Mouse (Mus musculus) urinary bladder, postnatal 14 days (tissue): ENCODE results near the gene Dhdh.
"Not testable (repeated sequence)": the region's sequence is repeated elsewhere in the genome, so short reads cannot be mapped to it uniquely, and the experiment has no call there.

Experiments
- DNase-seq: peaks from one replicate; pipeline ENCODE4 v3.0.0; 2021; ENCODE audit warnings: low spot score

Gene Dhdh

DNA sequence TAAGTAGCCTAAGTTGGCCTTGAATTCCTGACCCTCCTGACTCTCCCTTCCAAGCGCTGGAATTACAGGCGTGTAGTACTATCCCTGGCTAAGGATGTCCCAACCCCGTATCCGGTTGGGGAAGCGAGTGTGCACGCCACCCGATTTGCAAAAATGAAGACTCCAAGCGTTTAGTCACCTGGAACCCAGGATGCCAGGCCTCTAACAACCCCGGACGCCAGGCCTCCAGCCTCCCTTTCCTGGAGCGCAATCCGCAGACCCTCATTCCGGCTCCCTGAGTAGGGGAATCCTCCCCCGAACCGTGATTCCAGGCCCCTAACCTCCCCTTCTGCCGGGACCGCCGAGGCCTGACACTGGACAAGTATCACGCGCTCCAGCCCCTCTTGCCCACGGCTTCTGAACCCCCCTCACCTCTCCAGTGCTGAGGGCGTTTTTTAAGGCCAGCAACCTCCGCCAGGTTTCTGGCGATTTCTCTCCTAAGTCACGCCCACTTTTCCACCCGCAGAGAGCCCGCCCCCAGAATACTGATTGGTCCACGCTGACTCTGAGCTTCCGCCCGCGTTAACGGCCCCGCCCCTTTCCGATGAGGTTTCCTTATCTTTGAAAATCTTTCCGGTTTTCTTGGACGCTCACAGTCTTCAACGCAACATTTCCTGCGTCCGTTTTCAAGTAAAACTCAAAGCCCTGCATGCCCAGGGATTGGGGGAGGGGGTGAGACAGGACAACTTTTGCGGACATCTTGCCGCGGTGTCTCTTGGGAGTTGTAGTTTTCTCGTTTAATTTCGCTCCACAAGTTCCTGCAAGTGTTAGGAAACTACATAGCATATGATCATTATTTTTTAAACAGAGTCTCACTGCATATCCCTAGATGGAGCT is 21.5 kb upstream of the Dhdh start, which contains the start of gene Nucb1:
TSS of gene Nucb1 (minus strand) at position 495 of the 876 bp plus-strand sequence.
- DNase-seq, result peak; percentile 93

- no peak for DNase-seq
These were observed 20.7 kb upstream of the Dhdh start for GRCm38 (mm10) chr7:45509181-45509882.

DNA sequence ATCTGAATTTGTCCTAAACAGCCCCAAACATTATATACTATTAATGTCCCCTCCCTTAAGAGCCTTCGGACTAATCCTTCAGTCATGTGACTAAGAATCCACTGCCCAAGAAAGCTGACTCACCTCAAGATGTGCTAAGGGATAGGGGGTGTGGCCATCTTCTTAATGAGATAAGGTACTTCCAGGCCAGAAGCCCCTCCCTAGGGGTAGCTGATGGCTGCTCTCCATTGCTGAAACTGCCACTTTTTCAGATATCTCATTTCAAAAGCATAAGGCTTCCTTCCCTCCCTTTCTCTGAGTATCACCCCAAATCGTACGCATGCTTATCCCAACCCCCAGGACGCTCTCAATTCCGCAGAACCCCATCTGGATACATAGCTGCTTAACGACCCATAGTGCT is 20.0 kb upstream of the Dhdh start:
- no peak for DNase-seq

DNA sequence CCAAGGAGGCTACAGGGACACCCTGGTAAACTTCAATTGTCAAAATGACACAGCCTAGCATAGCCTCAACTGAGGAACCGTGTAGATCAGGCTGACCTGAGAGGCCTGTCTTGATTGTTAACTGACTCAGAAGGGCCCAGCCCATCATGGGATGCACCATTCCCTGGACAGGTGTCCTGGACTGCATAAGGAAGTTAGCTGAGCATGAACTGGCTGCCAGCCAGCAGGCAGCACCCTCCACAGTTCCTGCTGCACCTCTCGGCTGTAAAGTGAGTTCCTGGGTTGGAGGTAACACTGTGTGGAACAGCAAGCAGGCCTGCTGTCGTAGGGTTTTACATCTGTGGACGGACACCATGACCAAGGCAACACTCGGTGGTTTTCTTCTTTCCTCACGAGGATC is 19.0 kb upstream of the Dhdh start:
- peak; percentile 50 for DNase-seq

DNA sequence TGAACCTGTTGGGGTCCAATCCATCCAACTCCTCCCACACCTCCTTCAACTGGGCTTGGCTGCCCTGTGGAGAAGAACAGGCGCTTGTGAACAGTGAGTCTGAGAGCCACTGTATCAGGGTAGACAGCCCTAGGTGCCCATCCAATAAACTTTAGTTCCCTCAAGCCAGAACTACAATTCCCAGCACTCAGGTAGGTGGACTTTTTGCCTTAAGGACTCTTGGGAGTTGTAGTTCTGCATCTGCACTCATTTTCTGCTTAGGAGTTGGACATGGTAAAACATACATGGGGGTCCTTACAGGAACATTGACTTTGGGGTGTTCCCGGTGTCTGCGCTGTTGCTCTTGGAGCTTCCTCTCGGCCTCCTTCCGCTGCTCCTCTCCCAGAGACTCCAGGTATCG is 9.8 kb upstream of the Dhdh start:
- no peak for DNase-seq

DNA sequence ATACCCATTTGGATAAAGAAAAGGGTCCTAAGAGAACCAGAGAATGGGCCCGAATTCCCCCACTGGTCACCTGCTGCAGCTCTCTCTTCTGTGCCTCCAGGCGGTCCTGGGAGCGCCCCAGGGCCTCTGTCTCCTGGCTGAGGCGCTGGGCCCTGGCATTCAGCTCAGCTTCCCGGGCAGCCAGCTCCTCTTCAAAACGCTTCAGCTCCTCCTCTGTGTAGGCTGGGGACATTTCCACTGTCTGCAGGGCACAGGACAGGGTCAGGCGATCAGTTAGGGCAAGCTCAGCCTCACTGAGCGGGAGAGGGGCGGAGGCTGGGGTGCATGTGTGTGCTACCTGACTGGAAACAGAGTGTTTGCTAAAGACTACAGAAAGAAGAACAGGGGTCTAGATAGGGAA is 5.9 kb upstream of the Dhdh start:
- DNase-seq, result no peak

DNA sequence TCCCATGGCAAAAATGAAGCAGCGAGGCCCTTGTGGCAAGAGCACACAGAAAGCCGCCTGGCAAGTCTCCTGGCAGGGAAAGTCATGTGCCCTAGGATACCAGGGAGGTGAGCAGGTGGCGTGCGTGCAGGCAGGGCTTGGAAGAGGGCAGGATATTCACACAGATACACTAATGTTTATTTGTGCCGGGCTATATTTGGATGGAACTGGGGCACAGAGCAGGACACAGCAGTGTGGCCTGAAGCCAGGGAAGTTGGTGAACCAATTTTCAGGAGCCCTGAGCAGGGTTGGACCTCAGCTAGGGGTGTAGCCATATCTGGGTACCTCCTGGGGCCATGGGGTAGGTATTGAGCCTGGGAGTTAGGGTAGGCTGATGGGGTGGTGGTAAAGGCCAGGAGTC is 4.3 kb upstream of the Dhdh start:
- DNase-seq, result no peak

- DNase-seq, result no peak
These were observed 3.7 kb upstream of the Dhdh start for GRCm38 (mm10) chr7:45492225-45492844.

DNA sequence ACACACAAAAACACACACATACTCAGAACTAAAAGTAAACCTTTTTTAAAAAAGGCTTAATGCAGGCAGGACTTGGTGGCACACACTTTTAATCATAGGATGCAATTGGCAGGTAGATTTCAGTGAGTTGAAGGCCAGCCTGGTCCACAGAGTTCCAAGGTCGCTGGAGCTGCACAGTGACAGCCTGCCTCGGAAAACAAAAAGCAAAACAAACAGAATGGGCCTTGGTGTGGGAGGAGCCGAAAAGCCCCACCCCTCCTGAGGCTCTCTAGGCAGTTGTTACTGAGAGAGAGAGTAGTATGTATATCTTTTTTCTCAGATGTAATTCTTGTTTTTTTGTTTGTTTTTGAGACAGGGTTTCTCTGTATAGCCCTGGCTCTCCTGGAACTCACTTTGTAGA is 2.7 kb upstream of the Dhdh start:
- DNase-seq, result peak; percentile 39

- no peak for DNase-seq
These were observed 2.2 kb upstream of the Dhdh start for GRCm38 (mm10) chr7:45490822-45491221.

DNA sequence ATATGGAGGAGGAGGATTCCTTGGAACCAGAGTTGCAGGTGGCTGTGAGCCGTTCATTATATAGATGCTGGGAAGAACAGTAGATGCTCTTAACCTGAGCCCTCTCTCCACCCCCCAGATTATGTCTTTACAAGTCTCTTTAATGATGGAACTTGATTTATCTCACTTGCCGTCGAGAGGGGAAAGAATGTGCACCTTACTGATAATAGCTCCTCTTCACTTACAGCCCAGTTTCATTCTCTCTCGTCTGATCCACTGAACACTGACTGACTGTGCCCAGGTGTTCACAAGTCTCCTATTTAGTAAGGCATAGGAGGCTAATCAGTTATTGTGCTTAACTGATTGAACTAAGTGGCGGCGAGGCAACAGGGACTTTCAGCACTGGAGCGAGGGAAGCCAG is 973 bp upstream of the Dhdh start:
- DNase-seq, result no peak

DNA sequence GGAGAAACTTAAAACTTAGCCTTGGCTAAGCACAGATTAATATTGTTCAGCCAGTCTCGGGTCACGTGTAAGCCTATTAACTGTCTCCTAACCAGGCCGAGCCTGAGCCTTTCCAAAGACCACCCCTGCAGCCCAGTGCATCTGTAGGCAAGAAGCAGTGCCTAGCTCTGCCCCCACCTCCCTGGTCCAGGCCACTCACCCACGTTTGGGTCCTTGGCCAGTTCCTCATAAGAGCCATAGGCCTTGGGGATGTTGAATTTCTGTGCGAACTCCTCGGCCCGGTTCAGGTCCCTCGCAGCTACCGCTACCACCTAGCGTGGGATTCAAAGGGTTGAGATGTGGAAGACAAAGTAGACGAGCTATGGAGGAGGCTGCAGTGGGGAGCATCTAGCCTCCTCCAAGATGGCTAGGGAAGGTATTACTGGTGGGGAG is 728 bp downstream of the Dhdh start:
- no peak for DNase-seq

GRCm38 (mm10) chr7:45486761-45487415 is 1.7 kb downstream of the Dhdh start, which contains the start of gene Gm45808:
Gene Gm45808 (minus strand): TSS chr7:45486811.
- DNase-seq, result no peak

GRCm38 (mm10) chr7:45486158-45486557 is 2.4 kb downstream of the Dhdh start:
- DNase-seq, result no peak

DNA sequence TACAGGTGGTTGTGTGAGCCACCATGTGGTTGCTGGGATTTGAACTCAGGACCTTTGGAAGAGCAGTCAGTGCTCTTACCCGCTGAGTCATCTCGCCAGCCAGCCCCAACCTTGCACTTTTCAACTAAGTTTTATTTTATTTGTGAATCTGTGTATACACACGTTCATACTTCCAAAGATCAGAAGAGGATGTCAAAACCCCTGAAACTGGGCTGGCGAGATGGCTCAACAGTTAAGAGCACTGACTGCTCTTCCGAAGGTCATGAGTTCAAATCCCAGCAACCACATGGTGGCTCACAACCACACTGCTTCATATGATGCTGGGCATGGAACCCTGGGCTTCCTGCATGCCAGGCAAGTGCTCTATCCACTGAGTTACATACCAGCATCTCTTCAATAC is 3.6 kb downstream of the Dhdh start:
- not testable (repeated sequence) for DNase-seq

DNA sequence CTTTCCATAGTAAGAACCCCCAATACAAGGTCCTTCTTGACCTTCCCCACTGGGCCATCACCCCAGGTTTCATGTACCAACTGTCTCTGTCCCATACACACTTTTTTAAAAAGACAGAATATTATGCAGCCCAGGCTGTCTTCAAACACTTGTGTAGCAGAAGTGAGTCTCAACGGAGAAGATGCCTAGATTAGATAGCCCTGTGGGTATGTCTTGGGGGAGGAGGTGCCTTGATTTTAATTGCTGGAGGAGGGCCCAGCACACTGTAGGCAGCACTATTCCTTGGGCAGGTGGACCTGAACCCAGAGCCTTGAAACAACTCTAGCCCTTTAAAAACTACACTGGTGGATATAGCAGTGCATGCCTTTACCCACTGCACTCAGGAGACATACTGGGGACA is 6.4 kb downstream of the Dhdh start:
- DNase-seq, result no peak

- DNase-seq, result peak; percentile 66
These were observed 7.2 kb downstream of the Dhdh start, which contains the start of gene Tulp2 for GRCm38 (mm10) chr7:45481374-45481927. Gene Tulp2 (plus strand): TSS chr7:45481877.

DNA sequence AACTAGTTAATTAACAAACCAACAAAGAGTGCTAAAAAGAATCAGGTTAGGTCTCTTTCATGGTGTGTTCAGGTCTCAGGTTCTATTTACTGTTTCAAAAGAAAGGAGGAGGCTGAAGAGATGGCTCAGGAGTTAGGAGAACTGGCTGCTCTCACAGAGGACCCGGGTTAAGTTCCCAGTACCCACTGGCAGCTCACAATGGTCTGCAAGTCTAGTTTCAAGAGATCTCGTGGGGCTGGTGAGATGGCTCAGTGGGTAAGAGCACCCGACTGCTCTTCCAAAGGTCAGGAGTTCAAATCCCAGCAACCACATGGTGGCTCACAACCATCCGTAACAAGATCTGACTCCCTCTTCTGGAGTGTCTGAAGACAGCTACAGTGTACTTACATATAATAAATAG is 8.3 kb downstream of the Dhdh start:
- not testable (repeated sequence) for DNase-seq

DNA sequence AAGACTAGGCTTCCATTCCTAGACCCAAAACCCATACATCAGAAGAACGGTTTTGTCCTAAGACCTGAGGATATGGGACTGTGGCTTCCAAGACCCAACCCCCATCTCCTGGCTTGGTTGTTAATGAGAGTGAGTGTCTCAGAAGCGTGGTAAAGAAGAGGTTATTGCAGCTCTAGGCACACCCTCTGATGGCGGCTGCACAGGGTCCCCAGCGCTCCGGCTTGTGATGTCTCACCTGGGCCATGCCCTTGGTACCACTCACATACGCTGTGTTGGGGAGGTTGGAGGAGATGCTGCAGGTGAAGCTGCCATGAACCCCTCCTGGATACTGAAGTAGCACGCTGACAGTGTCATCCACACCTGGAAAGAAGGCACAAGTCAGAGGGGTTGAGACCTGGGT is 9.8 kb downstream of the Dhdh start:
- DNase-seq, result no peak

DNA sequence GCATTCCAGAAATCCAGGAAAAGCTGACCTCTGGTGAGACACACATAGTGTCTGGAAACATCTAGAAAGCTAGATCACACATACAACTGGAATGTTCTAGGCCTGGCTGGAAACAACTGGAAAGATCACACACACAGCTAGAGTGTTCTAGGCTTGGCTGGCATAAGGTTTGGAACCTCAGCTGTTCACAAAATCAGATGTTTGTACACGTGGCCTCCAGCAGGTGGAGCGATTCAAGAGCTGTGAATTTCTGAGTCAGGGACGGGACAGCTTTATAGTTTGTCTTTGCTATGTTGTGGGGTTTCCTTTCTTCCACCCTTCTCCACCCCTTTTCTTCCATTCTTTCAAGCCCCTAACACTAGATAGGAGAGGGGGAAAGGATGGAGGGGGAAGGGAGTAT is 11.6 kb downstream of the Dhdh start:
- peak; percentile 70 for DNase-seq

DNA sequence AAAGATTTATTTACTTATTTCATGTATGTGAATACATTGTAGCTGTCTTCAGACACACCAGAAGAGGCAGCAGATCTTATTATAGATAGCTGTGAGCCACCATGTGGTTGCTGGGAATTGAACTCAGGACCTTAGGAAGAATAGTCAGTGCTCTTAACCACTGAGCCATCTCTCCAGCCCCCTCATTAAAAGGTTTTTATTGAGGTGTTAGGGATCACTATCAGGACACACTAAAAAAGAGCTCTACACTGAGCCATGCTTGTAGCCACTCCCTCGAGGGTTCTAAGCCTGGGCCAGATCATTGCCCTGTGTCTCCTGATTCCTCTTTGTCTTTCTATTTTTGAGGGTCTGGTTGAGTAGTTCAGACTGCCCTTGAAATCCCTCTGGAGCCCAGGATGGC is 12.2 kb downstream of the Dhdh start:
- DNase-seq, result no peak
